Mouse (Mus musculus): ENCODE results near the gene Olfr1058.
"Not testable (repeated sequence)": the region's sequence is repeated elsewhere in the genome, so short reads cannot be mapped to it uniquely, and the experiment has no call there.

Gene Olfr1058

DNA sequence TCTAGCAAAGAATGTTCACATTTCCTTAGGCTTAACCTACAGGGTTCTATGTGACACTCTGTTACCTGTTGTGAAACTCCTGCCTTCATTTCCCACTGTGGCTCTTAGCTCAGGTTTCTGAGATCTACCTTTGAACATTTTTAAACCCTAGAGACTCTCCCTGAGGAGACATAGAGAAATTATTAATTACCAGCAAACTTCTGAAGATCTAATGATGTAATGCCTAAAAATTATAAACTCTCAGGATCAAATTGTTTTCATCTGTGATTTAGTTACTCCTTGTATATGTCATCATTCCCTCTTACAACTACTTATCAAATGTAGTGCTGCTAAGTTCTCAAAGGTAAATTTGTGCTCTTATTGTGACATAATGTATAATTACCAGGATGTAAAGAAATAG, at the start of gene Olfr1058:
Olfr1058 (minus strand) TSS at position 101 of the 400 bp plus-strand sequence.
- in situ Hi-C loops (cut with MboI; ENCODE audit: low pct_unique_long_range_greater_than_20kb in 1 of 2, low sequenced_read_pairs in 2 of 2, unreplicated experiment in 1 of 2), result not testable (repeated sequence)

DNA sequence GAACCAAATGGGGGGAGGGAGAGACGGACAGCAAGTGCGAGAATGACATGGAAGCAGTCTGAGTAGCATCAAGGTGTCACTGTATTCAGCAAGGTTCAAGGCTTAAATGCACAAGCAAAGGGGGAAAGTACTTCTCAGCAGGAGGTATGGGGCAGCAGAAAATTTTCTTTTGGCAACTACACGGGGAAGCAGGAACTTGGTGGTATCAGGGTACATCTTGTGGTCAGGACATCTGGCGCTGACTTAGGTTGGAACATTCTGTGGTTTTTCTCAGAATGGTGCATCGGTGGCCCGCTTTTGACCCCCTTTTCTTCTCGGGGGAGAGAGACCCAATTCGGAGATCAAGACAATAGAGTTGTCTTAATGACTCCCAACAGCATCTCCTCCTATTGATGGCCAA, 40.1 kb upstream of the Olfr1058 start:
- in situ Hi-C loops (cut with MboI; ENCODE audit: low pct_unique_long_range_greater_than_20kb in 1 of 2, low sequenced_read_pairs in 2 of 2, unreplicated experiment in 1 of 2), result not testable (repeated sequence)

DNA sequence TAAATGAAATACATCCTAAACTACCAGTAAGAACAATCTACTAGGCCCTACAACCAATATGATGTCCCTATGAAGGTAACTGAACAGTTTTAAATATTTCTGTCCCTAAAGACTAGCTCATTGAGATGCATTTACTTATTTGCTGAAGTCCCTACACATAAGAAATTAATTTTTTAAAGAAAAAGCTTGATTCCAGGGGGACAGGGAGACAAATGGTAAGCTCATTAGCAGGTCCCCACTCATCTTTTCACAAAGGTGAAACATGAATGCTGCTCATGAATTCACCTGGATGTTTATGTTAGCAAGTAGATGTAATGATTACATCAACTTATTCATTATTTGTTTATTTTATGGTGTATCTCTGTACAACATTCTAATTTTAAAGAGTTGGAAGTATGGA, 38.3 kb upstream of the Olfr1058 start, which contains the start of gene Olfr1062:
Olfr1062 (minus strand) TSS at position 101 of the 400 bp plus-strand sequence.
- in situ Hi-C loops (cut with MboI; ENCODE audit: low pct_unique_long_range_greater_than_20kb in 1 of 2, low sequenced_read_pairs in 2 of 2, unreplicated experiment in 1 of 2), result not testable (repeated sequence)

DNA sequence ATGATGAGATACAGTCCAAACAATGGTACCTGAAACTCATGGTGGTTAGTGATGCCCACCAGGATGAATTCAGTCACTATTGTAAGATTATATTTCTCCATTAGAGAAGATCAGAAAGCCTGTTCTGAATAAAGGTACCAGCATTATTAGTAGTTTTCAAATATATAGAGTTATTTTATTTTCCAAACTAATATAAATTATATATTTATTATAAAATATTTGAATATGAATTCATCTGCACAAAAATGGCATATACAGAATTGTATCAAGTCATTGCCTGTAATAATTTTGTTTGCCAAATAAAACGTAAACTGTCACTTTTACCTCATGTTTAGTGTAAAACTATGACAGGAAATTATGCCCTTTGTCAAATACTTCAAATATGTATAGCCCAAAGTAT, 25.6 kb upstream of the Olfr1058 start, which contains the start of gene Olfr1061:
Olfr1061 (minus strand) TSS at position 101 of the 400 bp plus-strand sequence.
- in situ Hi-C loops (cut with MboI; ENCODE audit: low pct_unique_long_range_greater_than_20kb in 1 of 2, low sequenced_read_pairs in 2 of 2, unreplicated experiment in 1 of 2), result no loop called here

DNA sequence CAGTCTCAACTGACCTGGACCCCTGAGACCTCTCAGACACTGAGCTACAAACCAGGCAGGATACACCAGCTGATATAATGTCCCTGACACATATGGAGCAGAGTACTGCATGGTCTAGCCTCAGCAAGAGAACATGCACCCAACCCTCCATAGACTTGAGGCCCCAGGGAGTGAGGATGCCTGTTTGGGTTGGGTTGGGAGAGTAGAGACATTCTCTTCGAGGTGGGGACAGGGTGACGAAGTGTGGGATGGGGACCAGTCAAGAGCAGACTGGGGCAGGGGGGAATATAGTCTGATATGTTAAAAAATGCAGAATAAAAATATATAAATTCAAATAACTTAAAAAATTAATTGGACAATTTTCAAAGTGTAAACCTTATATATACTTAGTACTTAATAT, 6.8 kb upstream of the Olfr1058 start:
- in situ Hi-C loops (cut with MboI; ENCODE audit: low pct_unique_long_range_greater_than_20kb in 1 of 2, low sequenced_read_pairs in 2 of 2, unreplicated experiment in 1 of 2), result no loop called here

DNA sequence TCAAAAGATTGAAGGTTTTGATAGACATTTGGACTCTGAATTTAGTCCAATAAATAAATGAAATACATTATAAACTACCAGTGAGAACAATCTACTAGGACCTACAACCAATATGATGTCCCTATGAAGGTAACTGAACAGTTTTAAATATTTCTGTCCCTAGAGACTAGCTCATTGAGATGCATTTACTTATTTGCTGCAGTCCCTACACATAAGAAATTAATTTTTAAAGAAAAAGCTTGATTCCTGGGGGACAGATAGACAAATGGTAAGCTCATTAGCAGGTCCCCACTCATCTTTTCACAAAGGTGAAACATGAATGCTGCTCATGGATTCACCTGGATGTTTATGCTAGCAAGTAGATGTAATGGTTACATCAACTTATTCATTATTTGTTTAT, 10.1 kb downstream of the Olfr1058 start, which contains the start of gene Olfr1057:
Olfr1057 (minus strand) TSS at position 101 of the 400 bp plus-strand sequence.
- in situ Hi-C loops (cut with MboI; ENCODE audit: low pct_unique_long_range_greater_than_20kb in 1 of 2, low sequenced_read_pairs in 2 of 2, unreplicated experiment in 1 of 2), result no loop called here

DNA sequence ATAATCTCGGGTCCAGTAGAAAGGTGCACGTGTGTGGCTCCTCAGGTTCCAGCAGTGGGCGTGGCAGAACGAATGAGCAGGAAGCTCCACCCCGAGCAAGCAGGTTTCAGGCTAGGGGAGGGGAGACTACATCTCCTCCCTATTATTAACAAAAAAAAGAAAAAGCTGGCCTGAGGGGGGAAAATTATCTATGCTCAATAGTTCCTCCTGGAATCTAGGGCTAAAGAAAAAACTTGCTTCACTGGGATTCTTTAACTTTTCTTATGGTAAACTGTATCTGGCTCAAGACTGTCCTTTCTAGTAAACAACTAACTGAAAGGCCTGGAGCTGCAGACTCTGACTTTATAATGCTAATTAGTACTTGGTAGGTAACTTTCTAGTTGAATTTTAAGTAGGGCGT, 22.0 kb downstream of the Olfr1058 start:
- in situ Hi-C loops (cut with MboI; ENCODE audit: low pct_unique_long_range_greater_than_20kb in 1 of 2, low sequenced_read_pairs in 2 of 2, unreplicated experiment in 1 of 2), result not testable (repeated sequence)

DNA sequence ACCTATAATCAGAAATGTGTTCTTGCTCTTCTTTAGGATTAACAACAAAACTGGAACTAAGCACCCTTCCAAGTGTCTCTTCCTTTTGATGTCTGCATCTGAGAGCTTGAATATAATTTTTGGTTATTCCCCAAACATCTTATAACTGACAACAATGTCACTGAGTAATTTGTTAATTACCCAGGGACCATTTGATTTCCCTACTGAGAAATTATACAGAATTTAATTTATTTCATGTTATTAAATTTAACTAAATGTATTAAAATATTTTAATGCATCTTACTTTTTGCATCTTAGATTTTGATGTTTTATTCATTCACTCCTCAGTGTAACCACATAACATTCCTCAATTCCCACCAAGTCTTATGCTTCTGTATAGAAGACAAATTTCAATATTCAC, 26.0 kb downstream of the Olfr1058 start, which contains the start of gene Olfr1056:
Olfr1056 (minus strand) TSS at position 101 of the 400 bp plus-strand sequence.
- in situ Hi-C loops (cut with MboI; ENCODE audit: low pct_unique_long_range_greater_than_20kb in 1 of 2, low sequenced_read_pairs in 2 of 2, unreplicated experiment in 1 of 2), result no loop called here

DNA sequence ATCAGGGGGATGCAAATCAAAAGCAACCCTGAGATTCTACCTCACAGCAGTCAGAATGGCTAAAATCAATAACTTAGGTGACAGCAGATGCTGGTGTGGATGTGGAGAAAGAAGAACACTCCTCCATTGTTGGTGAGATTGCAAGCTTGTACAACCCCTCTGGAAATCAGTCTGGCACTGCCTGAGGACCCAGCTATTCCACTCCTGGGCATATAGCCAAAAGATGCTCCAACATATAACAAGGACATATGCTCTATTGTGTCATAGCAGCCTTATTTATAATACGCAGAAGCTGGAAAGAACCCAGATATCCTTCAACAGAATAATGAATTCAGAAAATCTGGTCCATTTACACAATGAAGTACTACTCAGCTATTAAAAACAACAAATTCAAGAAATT, 36.6 kb downstream of the Olfr1058 start:
- in situ Hi-C loops (cut with MboI; ENCODE audit: low pct_unique_long_range_greater_than_20kb in 1 of 2, low sequenced_read_pairs in 2 of 2, unreplicated experiment in 1 of 2), result not testable (repeated sequence)

DNA sequence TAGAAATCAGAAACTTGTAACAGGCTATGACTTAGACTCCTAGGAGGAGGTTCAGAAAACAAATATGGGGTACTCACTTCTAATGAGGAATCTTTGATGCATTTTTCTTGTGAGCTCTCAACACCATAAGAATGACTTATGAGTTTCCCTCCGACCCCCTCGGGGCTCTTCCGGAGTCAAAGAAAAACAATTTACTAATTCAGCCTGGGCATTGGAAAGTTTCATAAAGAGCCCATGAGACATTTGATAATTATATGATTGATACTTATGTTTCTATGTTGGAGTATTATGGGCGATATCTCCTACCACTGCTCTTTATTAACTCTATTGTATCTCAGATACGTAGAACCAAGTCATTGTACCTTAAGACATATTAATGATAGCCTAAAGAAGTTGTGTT, 38.2 kb downstream of the Olfr1058 start, which contains the start of gene Olfr1055:
Olfr1055 (minus strand) TSS at position 101 of the 400 bp plus-strand sequence.
- in situ Hi-C loops (cut with MboI; ENCODE audit: low pct_unique_long_range_greater_than_20kb in 1 of 2, low sequenced_read_pairs in 2 of 2, unreplicated experiment in 1 of 2), result no loop called here

DNA sequence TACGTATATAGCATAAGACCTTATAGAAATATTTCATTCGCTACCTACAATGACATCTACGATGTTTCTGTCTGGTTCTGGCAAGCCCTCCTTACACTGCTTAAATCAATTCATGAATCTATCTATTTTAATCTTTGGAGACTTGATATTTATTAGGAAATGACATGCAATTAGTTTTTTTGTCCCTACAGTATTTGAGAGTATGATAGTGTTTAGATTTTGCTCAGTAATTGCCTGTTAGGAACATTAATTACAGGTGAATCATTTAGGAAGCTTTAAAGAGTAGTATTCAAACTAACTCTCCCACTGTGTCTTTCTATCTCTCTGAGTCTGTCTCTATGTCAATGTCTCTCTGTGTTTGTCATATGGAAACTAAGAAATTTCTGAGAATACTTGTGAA, 53.0 kb downstream of the Olfr1058 start, which contains the start of gene Olfr1054:
Olfr1054 (minus strand) TSS at position 101 of the 400 bp plus-strand sequence.
- in situ Hi-C loops (cut with MboI; ENCODE audit: low pct_unique_long_range_greater_than_20kb in 1 of 2, low sequenced_read_pairs in 2 of 2, unreplicated experiment in 1 of 2), result no loop called here
